Mouse (Mus musculus): ENCODE results near the gene Pigp. TPM values are rescaled to one million over a fixed set of nuclear protein-coding genes. Genes with fewer than 3 reads are reported as not detected.

The Pigp gene
- polyA plus RNA-seq, 1 experiment: 54.5 TPM

- Histone ChIP-seq H3K4me3 (ENCODE audit: insufficient read depth, low read length) (peak within 1 kb of the TSS; percentile 41), H3K4me1 (ENCODE audit: control insufficient read depth, insufficient read depth, low read length) (peaks cover 3% of the 10 kb centered on the region; the same call in 1 of the 2 replicates), H3K27ac (ENCODE audit: insufficient read depth, low read depth, low read length) (no peak within 1 kb of the TSS)
- no peak for TF ChIP-seq POLR2A (IDR thresholded peaks at IDR 0.05; ENCODE audit: borderline replicate concordance, low read depth, low read length)
- no peak for TF ChIP-seq CTCF (IDR thresholded peaks at IDR 0.05; ENCODE audit: low read depth, low read length)
These were observed 43.6 kb downstream of the Pigp start, which contains the start of gene Ripply3 for GRCm38 (mm10) chr16:94327781-94328711. Gene Ripply3, plus strand, starts transcription at chr16:94328420.

- H3K4me1 ChIP-seq (ENCODE audit: control insufficient read depth, insufficient read depth, low read length): peaks cover 3% of the 10 kb centered on the region; the same call in 1 of the 2 replicates
- H3K4me3 ChIP-seq (ENCODE audit: insufficient read depth, low read length): no peak overlapping the region
- TF ChIP-seq POLR2A (IDR thresholded peaks at IDR 0.05; ENCODE audit: borderline replicate concordance, low read depth, low read length): no peak
- TF ChIP-seq CTCF (IDR thresholded peaks at IDR 0.05; ENCODE audit: low read depth, low read length): no peak
- H3K27ac ChIP-seq (ENCODE audit: insufficient read depth, low read depth, low read length): no peak overlapping the region
These were observed 45.6 kb downstream of the Pigp start for GRCm38 (mm10) chr16:94326008-94326407.

- Histone ChIP-seq H3K4me1 (ENCODE audit: control insufficient read depth, insufficient read depth, low read length) (no peaks in the 10 kb centered on the region), H3K27ac (ENCODE audit: insufficient read depth, low read depth, low read length) (no peak overlapping the region), H3K4me3 (ENCODE audit: insufficient read depth, low read length) (no peak overlapping the region)
- TF ChIP-seq CTCF (IDR thresholded peaks at IDR 0.05; ENCODE audit: low read depth, low read length): no peak
- no peak for TF ChIP-seq POLR2A (IDR thresholded peaks at IDR 0.05; ENCODE audit: borderline replicate concordance, low read depth, low read length)
These were observed 48.0 kb downstream of the Pigp start for GRCm38 (mm10) chr16:94323681-94324080.

GRCm38 (mm10) chr16:94320223-94320622, 51.4 kb downstream of the Pigp start:
- no peak for TF ChIP-seq CTCF (IDR thresholded peaks at IDR 0.05; ENCODE audit: low read depth, low read length)
- TF ChIP-seq POLR2A (IDR thresholded peaks at IDR 0.05; ENCODE audit: borderline replicate concordance, low read depth, low read length): no peak
- Histone ChIP-seq H3K27ac (ENCODE audit: insufficient read depth, low read depth, low read length) (no peak overlapping the region), H3K4me3 (ENCODE audit: insufficient read depth, low read length) (no peak overlapping the region), H3K4me1 (ENCODE audit: control insufficient read depth, insufficient read depth, low read length) (peaks cover 4% of the 10 kb centered on the region)

- Histone ChIP-seq H3K4me3 (ENCODE audit: insufficient read depth, low read length) (no peak overlapping the region), H3K27ac (ENCODE audit: insufficient read depth, low read depth, low read length) (no peak overlapping the region), H3K4me1 (ENCODE audit: control insufficient read depth, insufficient read depth, low read length) (peaks cover 8% of the 10 kb centered on the region)
- TF ChIP-seq CTCF (IDR thresholded peaks at IDR 0.05; ENCODE audit: low read depth, low read length) (no peak), POLR2A (IDR thresholded peaks at IDR 0.05; ENCODE audit: borderline replicate concordance, low read depth, low read length) (no peak)
These were observed 53.9 kb downstream of the Pigp start for GRCm38 (mm10) chr16:94317752-94318151.

- Histone ChIP-seq H3K4me1 (ENCODE audit: control insufficient read depth, insufficient read depth, low read length) (peaks cover 10% of the 10 kb centered on the region), H3K27ac (ENCODE audit: insufficient read depth, low read depth, low read length) (no peak overlapping the region)
- TF ChIP-seq CTCF (IDR thresholded peaks at IDR 0.05; ENCODE audit: low read depth, low read length) (no peak), POLR2A (IDR thresholded peaks at IDR 0.05; ENCODE audit: borderline replicate concordance, low read depth, low read length) (no peak)
These were observed 56.4 kb downstream of the Pigp start for GRCm38 (mm10) chr16:94315215-94315614.

GRCm38 (mm10) chr16:94314626-94315025, 57.0 kb downstream of the Pigp start:
- Histone ChIP-seq H3K4me3 (ENCODE audit: insufficient read depth, low read length) (no peak overlapping the region), H3K27ac (ENCODE audit: insufficient read depth, low read depth, low read length) (no peak overlapping the region), H3K4me1 (ENCODE audit: control insufficient read depth, insufficient read depth, low read length) (peaks cover 10% of the 10 kb centered on the region)
- TF ChIP-seq POLR2A (IDR thresholded peaks at IDR 0.05; ENCODE audit: borderline replicate concordance, low read depth, low read length) (no peak), CTCF (IDR thresholded peaks at IDR 0.05; ENCODE audit: low read depth, low read length) (no peak)

More at GRCm38 (mm10) chr16:94315215-94315614, 56.4 kb downstream of the Pigp start:
- no peak overlapping the region for H3K4me3 ChIP-seq (ENCODE audit: insufficient read depth, low read length)

- H3K4me1 ChIP-seq (ENCODE audit: control insufficient read depth, insufficient read depth, low read length): peaks cover 10% of the 10 kb centered on the region
- H3K4me3 ChIP-seq (ENCODE audit: insufficient read depth, low read length): peak within 1 kb of the TSS; percentile 82
- H3K27ac ChIP-seq (ENCODE audit: insufficient read depth, low read depth, low read length): peak within 1 kb of the TSS; percentile 92
- TF ChIP-seq POLR2A (IDR thresholded peaks at IDR 0.05; ENCODE audit: borderline replicate concordance, low read depth, low read length) (no peak), CTCF (IDR thresholded peaks at IDR 0.05; ENCODE audit: low read depth, low read length) (peak; percentile 88)
These were observed 58.2 kb downstream of the Pigp start, which contains the start of gene Hlcs for GRCm38 (mm10) chr16:94313229-94314030. Gene Hlcs, minus strand, starts transcription at chr16:94313571.

GRCm38 (mm10) chr16:94312663-94313228, 58.9 kb downstream of the Pigp start:
- Histone ChIP-seq H3K4me1 (ENCODE audit: control insufficient read depth, insufficient read depth, low read length) (peaks cover 10% of the 10 kb centered on the region), H3K27ac (ENCODE audit: insufficient read depth, low read depth, low read length) (peak overlapping the region; percentile 92), H3K4me3 (ENCODE audit: insufficient read depth, low read length) (peak overlapping the region; percentile 82)
- no peak for TF ChIP-seq CTCF (IDR thresholded peaks at IDR 0.05; ENCODE audit: low read depth, low read length)
- no peak for TF ChIP-seq POLR2A (IDR thresholded peaks at IDR 0.05; ENCODE audit: borderline replicate concordance, low read depth, low read length)

Measured in bone marrow macrophage, adult 2 months (primary cell).